Mouse (Mus musculus) right cerebral cortex, postnatal 14 days (tissue): ENCODE results near the gene Xylt1.

Experiments used
- DNase-seq: peaks from one replicate; pipeline ENCODE4 v3.0.0; 2022

Gene Xylt1

GRCm38 (mm10) chr7:117622769-117623168, 242.0 kb downstream of the Xylt1 start:
- peak; percentile 31 for DNase-seq

- no peak for DNase-seq
Measured at GRCm38 (mm10) chr7:117628791-117629190, 248.0 kb downstream of the Xylt1 start.

- peak; percentile 35 for DNase-seq
Measured at GRCm38 (mm10) chr7:117630657-117631056, 249.9 kb downstream of the Xylt1 start.

GRCm38 (mm10) chr7:117635584-117635983, 254.8 kb downstream of the Xylt1 start:
- no peak for DNase-seq

GRCm38 (mm10) chr7:117636713-117637112, 255.9 kb downstream of the Xylt1 start:
- no peak for DNase-seq

GRCm38 (mm10) chr7:117637997-117638396, 257.2 kb downstream of the Xylt1 start:
- DNase-seq: no peak

- no peak for DNase-seq
Measured at GRCm38 (mm10) chr7:117652637-117653036, 271.9 kb downstream of the Xylt1 start.

- no peak for DNase-seq
Measured at GRCm38 (mm10) chr7:117655732-117656131, 275.0 kb downstream of the Xylt1 start.

- no peak for DNase-seq
Measured at GRCm38 (mm10) chr7:117658180-117658579, 277.4 kb downstream of the Xylt1 start.

- no peak for DNase-seq
Measured at GRCm38 (mm10) chr7:117658739-117659138, 278.0 kb downstream of the Xylt1 start.

- no peak for DNase-seq
Measured at GRCm38 (mm10) chr7:117667286-117667685, 286.5 kb downstream of the Xylt1 start.

GRCm38 (mm10) chr7:117668226-117668625, 287.4 kb downstream of the Xylt1 start:
- no peak for DNase-seq

GRCm38 (mm10) chr7:117672121-117672591, 291.4 kb downstream of the Xylt1 start:
- DNase-seq: peak; percentile 44

- no peak for DNase-seq
Measured at GRCm38 (mm10) chr7:117686120-117686996, 305.6 kb downstream of the Xylt1 start.

- no peak for DNase-seq
Measured at GRCm38 (mm10) chr7:117686997-117687302, 306.2 kb downstream of the Xylt1 start.

- DNase-seq: no peak
Measured at GRCm38 (mm10) chr7:117695612-117696011, 314.8 kb downstream of the Xylt1 start.

- no peak for DNase-seq
Measured at GRCm38 (mm10) chr7:117697681-117698080, 316.9 kb downstream of the Xylt1 start.

GRCm38 (mm10) chr7:117698551-117699114, 317.9 kb downstream of the Xylt1 start:
- DNase-seq: no peak

GRCm38 (mm10) chr7:117699343-117699985, 318.7 kb downstream of the Xylt1 start:
- DNase-seq: peak; percentile 54

GRCm38 (mm10) chr7:117700066-117700465, 319.3 kb downstream of the Xylt1 start:
- DNase-seq: no peak

- DNase-seq: no peak
Measured at GRCm38 (mm10) chr7:117709901-117710607, 329.3 kb downstream of the Xylt1 start.

- no peak for DNase-seq
Measured at GRCm38 (mm10) chr7:117716876-117717408, 336.2 kb downstream of the Xylt1 start.

GRCm38 (mm10) chr7:117720426-117720825, 339.6 kb downstream of the Xylt1 start:
- no peak for DNase-seq
